Mouse (Mus musculus) CH12F3 (cell line): ENCODE measurements around the gene Pik3cd.
"Not testable (repeated sequence)": the region's sequence is repeated elsewhere in the genome, so short reads cannot be mapped to it uniquely, and the experiment has no call there.

Experiments
- in situ Hi-C: fragments of 300-500 bp; cut with MboI; formaldehyde crosslinking; loops from 2 replicates; pipeline ENCODE4 v1.14.3; 2020; ENCODE audit warnings: low sequenced_read_pairs

Gene Pik3cd

GRCm38 (mm10) chr4:149650493-149651193 lies 51.7 kb downstream of the Pik3cd start:
- in situ Hi-C loops = no loop called here

GRCm38 (mm10) chr4:149648031-149648805 lies 54.2 kb downstream of the Pik3cd start:
- in situ Hi-C loops = no loop called here

DNA sequence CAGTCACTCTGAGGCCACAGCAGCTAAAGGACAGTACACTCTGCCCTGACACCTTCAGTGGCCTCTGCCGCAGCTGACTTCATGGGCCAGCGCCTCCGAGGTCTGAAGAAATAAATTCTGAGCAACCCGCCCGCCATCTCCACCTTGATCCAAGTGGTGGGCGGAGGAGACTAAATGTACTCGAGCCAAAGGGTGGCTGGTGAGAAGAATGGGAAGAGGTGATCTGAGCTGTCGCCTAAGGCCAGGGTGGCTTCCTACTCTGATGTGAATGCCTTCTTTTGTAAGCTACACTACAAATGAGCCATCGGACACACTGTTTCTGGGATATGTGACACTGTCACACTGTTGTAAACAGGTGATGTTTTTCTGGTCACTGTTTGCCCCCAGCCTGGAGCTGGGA lies 56.6 kb downstream of the Pik3cd start:
- in situ Hi-C loops = no loop called here

GRCm38 (mm10) chr4:149641956-149642355 lies 60.4 kb downstream of the Pik3cd start:
- in situ Hi-C loops = no loop called here

GRCm38 (mm10) chr4:149641400-149641799 lies 61.0 kb downstream of the Pik3cd start:
- in situ Hi-C loops = no loop called here

GRCm38 (mm10) chr4:149640831-149641230 lies 61.5 kb downstream of the Pik3cd start:
- in situ Hi-C loops = no loop called here

DNA sequence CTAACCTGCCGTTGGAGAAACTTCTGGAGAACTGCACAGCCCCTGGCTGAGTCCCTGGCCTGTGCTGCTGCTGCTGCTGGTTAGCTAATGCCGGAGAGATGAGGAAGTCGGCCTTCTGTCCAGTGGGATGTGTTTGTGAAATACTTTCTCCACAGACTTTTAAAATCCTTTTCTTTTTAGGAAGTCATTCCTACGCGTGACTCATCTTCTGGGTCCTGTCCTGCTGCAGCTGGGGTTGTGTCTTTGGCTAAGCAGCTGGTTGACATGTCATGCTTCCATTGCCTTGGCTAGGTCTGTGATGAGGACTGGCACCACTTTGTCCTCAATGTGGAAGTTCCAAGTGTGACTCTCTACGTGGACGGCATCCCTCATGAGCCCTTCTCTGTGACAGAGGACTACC lies 64.4 kb downstream of the Pik3cd start:
- in situ Hi-C loops = no loop called here

- in situ Hi-C loops = no loop called here
These were observed 66.4 kb downstream of the Pik3cd start for GRCm38 (mm10) chr4:149635915-149636415.

- in situ Hi-C loops = no loop called here
These were observed 67.4 kb downstream of the Pik3cd start for GRCm38 (mm10) chr4:149634966-149635365.

GRCm38 (mm10) chr4:149634157-149634556 lies 68.2 kb downstream of the Pik3cd start:
- in situ Hi-C loops = no loop called here

DNA sequence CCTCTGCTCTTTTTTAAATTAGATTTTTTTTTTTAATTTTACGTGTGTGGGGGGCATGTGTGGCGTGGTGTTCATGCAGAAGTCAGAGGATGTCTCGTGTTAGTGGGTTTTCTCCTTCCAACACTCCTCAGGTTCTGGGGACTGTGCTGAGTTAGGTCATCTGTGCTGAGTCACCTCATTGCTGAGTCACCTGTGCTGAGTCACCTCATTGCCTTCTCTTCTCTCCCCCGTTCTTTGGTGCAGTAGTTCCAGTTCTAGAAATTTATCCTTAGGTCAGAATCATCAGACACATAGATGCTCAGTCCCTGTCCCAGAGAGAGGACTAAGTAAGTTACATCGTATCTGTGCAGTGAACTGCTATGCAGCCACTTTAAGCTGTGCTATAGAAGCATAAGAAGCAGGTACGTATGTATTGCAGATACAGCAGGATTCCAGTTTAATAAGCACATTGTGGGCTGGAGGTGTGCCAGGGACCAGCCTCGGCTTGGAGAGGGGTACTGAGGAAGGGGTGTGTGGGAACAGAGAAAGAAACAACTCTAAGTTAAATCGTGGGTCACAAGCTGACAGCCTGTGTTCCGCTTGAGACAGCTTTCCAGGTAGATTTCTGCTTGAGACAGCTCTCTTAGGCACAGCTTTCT lies 69.6 kb downstream of the Pik3cd start:
- in situ Hi-C loops = no loop called here

GRCm38 (mm10) chr4:149628810-149629209 lies 73.6 kb downstream of the Pik3cd start:
- in situ Hi-C loops = no loop called here

DNA sequence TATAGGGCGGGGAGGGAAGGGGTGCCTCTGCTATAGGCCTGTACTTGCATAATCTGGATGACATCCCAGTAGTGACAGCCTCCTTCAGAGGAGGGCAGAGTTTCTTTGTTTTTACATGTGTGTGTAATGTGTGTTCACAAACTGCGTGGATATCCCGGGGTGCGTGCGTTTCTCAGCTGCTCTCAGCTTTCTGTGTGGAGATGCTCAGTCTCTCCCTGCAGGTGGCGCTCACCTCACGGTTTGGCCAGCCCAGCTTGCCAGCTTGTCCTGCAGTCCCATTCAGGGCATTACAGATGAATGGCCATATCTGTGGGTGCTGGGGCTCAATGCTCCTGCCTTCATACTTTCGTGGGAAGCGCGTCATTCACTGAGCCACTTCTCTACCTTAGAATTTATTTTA lies 74.0 kb downstream of the Pik3cd start:
- in situ Hi-C loops = no loop called here

DNA sequence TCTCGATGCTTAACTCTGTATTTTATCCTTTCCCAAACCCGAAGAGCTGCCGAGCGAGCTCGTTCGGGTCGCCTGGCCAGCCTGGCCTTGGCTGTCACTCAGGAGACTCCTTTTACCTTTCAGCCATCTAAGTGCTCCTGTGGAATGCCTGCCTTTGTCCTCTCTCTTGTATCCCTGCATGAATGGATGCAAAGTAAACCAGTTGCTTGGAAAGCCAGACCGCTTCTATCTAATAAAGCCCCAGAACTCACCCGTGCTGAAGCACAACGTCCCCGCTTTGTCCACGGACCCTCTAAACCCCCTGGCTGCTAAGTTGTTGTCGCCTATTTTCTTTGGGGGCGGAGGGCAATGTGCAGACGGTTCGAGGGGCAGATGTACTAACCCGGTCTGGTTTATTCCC lies 75.6 kb downstream of the Pik3cd start:
- in situ Hi-C loops = no loop called here

- in situ Hi-C loops = no loop called here
These were observed 78.7 kb downstream of the Pik3cd start for GRCm38 (mm10) chr4:149623711-149624110.

DNA sequence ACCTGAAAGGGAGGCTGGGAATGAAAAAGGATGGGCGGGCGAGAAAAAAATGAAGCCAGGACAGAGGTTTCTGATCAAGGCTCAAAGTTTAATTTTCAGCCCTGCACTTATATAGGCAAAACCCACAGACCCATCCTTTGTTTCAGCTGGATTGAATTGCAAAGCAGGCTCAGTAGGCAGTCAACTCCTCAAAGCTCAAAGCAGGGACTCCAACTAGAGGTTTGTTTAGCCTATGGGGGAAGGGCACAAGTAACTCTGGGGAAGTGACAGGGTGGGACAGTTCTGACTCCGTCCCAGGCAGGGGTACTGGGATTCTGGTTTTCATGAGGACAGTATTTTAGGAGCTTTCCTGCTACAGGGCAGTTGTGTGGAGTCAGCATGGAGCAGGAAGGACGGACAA lies 81.1 kb downstream of the Pik3cd start:
- in situ Hi-C loops = no loop called here

DNA sequence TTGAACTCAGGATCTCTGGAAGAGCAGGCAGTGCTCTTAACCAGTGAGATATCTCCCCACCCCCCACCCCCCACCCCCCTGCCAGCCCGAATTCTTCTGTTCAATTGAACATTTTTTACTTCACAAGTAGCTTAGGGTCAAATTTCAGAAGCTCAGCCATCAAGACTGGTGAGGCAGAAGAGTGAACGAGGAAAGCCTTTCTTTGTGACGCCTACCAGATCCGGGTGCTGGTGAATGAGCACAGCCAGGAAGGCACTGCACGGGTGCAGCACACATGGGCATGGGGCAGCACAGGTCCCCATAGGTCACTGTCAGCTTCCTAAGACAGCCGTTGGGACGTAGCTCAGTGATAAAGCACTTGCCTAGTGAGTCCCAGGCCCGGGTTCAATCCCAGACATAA lies 82.4 kb downstream of the Pik3cd start:
- in situ Hi-C loops = no loop called here

- in situ Hi-C loops = not testable (repeated sequence)
These were observed 85.4 kb downstream of the Pik3cd start for GRCm38 (mm10) chr4:149616999-149617398.

DNA sequence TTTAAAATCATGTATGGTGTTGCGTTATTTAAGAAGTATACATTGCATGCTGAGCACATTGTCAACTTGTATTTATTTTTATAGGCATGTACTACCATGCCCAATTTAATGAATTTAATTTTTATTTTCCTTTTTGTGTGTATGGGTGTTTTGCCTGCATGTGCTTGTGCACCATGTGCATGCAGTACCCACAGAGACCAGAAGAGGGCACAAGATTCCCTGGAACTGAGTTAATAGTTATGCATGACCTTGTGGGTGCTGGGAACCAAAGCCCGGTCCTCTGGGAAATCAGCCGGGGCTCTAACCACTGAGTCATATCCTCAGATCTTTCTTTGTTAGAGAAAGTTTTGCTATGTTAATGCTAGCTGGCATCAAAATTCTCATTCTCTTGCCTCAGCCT lies 87.5 kb downstream of the Pik3cd start:
- in situ Hi-C loops = no loop called here

DNA sequence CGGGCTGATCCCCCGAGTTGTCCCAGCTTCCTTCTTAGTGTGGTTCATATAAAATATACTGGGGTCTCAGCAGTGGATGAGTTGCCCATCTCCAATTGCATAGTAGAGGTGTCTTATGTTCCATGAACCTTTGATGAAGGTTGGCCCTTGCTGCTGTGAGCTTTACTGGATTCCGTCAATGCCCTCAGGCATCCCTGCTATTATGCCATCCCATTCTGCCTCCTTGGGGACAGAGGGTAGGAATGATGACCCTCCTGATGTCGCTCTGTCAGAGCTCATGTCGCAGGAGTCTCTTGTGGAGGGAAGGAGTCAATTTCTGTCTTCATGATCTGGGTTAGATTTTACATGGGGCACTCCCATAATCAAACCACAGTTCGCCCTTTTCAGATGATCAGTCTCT lies 88.9 kb downstream of the Pik3cd start:
- in situ Hi-C loops = not testable (repeated sequence)

DNA sequence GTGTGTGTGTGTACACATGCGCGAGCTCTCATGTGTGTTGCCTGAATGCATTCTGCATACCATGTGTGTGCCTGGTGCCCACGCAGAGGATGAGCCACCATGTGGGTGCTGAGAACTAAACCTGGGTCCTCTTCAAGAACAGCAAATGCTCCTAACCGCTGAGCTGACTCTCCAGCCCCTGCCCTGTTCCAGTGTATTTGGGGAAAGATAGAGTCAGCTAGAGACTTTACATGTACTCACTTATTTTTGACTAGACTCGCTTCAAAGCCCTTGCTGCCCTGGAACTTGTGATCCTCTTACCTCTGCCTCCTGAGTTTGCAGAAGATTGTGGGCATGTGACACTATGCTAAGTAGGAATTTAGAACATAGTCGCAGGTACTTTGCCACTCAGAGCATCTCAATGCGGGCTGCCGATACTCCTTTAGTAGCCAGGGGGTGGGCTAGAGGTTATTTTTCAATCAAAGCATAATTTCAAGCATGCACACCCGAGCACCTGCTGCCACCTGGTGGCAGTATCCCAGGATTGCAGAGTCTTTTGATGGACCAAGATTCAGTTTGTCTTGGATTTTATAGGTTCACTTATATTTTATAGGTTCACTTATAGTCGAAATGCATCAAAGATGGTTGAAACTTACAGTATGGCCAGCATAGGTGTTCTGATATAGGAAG lies 90.9 kb downstream of the Pik3cd start:
- in situ Hi-C loops = no loop called here
